Mouse (Mus musculus) stomach, postnatal 0 days (tissue): ENCODE measurements at regions not wholly inside any gene's neighbourhood (a gene's known extent, or its start where the extent isn't known, plus 50 kb on each side); places are given as distances from the start of the nearest gene placed in this dataset.

Experiments used
- ATAC-seq: fragments of 200-750 bp; cut with Nextera tagmentation; 2 replicates; pipeline ENCODE4 v1.8.0; 2017; ENCODE audit not compliant: low FRiP score, low TSS enrichment
- DNase-seq: peaks from one replicate; pipeline ENCODE4 v3.0.0-alpha.2; 2016; ENCODE audit warnings: low spot score
- H3K27ac ChIP-seq: fragments of 300-500 bp; sonication (generic); replicated peaks from 2 replicates; pipeline ENCODE4 v1.5.1; 2014; ENCODE audit warnings: mild to moderate bottlenecking, control low read depth
- H3K27me3 ChIP-seq: fragments of 300-500 bp; sonication (generic); 2 replicates; pipeline ENCODE4 v1.6.1; 2014; ENCODE audit warnings: low read length; ENCODE audit not compliant: control insufficient read depth, insufficient read depth
- H3K36me3 ChIP-seq: fragments of 300-500 bp; sonication (generic); 2 replicates; pipeline ENCODE4 v1.6.1; 2014; ENCODE audit warnings: low read length, mixed read lengths; ENCODE audit not compliant: control insufficient read depth, insufficient read depth
- H3K4me1 ChIP-seq: fragments of 300-500 bp; sonication (generic); replicated peaks from 2 replicates; pipeline ENCODE4 v1.6.1; 2014; ENCODE audit warnings: antibody characterized with exemption; ENCODE audit not compliant: control insufficient read depth, insufficient read depth
- H3K4me2 ChIP-seq: fragments of 300-500 bp; sonication (generic); replicated peaks from 2 replicates; pipeline ENCODE4 v1.6.1; 2014; ENCODE audit warnings: low read depth, mild to moderate bottlenecking, control low read depth, moderate library complexity
- H3K4me3 ChIP-seq: fragments of 300-500 bp; sonication (generic); 2 replicates; pipeline ENCODE4 v1.5.1; 2014; ENCODE audit warnings: low read depth, low read length, control low read depth
- H3K9ac ChIP-seq: fragments of 300-500 bp; sonication (generic); 2 replicates; pipeline ENCODE4 v1.6.1; 2014; ENCODE audit warnings: mild to moderate bottlenecking, low read length, control low read depth, mixed read lengths
- H3K9me3 ChIP-seq: fragments of 300-500 bp; sonication (generic); 2 replicates; pipeline ENCODE4 v1.6.1; 2016; ENCODE audit warnings: low read length; ENCODE audit not compliant: control insufficient read depth
- CTCF ChIP-seq: IDR thresholded peaks from 2 replicates; pipeline ENCODE4 v1.5.1; 2016; ENCODE audit warnings: antibody characterized with exemption, low read depth, mild to moderate bottlenecking, moderate library complexity
- EP300 ChIP-seq: optimal IDR thresholded peaks from 2 replicates; pipeline ENCODE3; 2016; ENCODE audit warnings: antibody characterized with exemption
- WGBS: fragments of 180-500 bp; shearing (Covaris S2); extraction: QIAGEN DNeasy Blood & Tissue Kit; methylation state at CpG from one replicate; pipeline ENCODE4 v1.1.7; 2014; 5-methylcytosine and 5-hydroxymethylcytosine counted together

DNA sequence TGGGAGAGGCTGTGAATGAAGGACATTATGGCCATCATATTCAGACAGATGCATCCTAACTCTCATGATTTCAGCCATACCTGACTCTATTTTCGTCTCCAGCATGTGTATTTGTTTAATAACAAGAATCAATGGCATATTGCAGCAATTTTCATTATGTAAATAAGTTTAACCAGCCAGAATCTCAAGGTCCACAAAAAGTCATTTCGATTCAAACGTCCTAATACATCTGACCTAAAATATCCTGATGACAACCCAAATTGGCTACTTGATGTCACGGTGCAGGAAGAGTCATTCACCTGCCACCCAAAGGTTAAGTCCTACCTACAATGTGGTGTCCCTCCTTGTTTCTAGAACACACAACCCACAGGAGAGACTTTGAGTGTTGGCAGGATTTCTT is 60.6 kb upstream of the Onecut1 start:
- WGBS: 69% methylated on average over 4 of the region's 4 CpGs
- ATAC-seq: no peak
- no peak overlapping the region for H3K27ac ChIP-seq

DNA sequence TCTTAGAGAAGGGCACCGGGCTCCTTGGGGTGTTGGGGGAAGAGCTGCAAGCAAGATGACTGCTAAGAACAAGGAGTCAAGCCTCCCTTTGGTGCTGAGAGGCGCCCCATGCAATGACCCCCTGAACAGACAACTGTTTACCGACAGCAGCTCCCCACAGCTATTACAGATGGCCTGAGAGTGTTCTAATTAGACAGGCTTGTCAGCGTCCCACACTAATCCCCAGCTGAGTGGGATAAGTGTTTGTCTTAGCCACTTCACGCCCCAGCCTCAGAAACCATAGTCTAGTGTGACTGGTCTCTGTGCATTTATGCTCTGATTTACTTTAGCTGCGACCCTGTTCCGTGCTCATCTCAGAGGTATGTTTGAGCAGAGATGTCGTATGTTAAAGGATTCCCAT is 50.3 kb upstream of the Onecut1 start:
- ATAC-seq: no peak
- H3K36me3 ChIP-seq: no peaks in the 10 kb centered on the region

More for the DNA sequence above, 60.6 kb upstream of the Onecut1 start:
- no peaks in the 10 kb centered on the region for H3K4me1 ChIP-seq
- H3K36me3 ChIP-seq: no peaks in the 10 kb centered on the region
- no peaks in the 10 kb centered on the region for H3K9me3 ChIP-seq
- no peak overlapping the region for H3K4me3 ChIP-seq
- H3K9ac ChIP-seq: no peak overlapping the region
- no peak overlapping the region for H3K4me2 ChIP-seq
- no peak for DNase-seq
- no peaks in the 10 kb centered on the region for H3K27me3 ChIP-seq
- TF ChIP-seq EP300 (no peak), CTCF (no peak)

More for the DNA sequence above, 50.3 kb upstream of the Onecut1 start:
- 32% methylated on average over 8 of the region's 8 CpGs for WGBS
- DNase-seq: no peak
- H3K27ac ChIP-seq: no peak overlapping the region
- TF ChIP-seq EP300 (no peak), CTCF (no peak)
- no peaks in the 10 kb centered on the region for H3K27me3 ChIP-seq
- H3K4me3 ChIP-seq: no peak overlapping the region
- no peaks in the 10 kb centered on the region for H3K9me3 ChIP-seq
- no peak overlapping the region for H3K4me2 ChIP-seq
- no peak overlapping the region for H3K9ac ChIP-seq
- H3K4me1 ChIP-seq: no peaks in the 10 kb centered on the region
